ENCODE assay signal across 12 mouse cellular contexts in genomic region chr1:188567486-188567885, GRCm38 (mm10).
"Had no signal": no experiment of that assay in that cellular context is flagged by ENCODE, and none has a peak within 500 bp of the region (broad histone marks: within the 10 kb centered on the region; RNA-seq: fewer than 3 reads in every experiment).

No protein-coding gene starts in this region.

- H3K9ac ChIP-seq: limb, embryonic 12.5 days; liver, embryonic 13.5 days; liver, postnatal 0 days; neural tube, embryonic 12.5 days; stomach, embryonic 15.5 days had no signal

- H3K27ac ChIP-seq: layer of hippocampus, adult 2 months; limb, embryonic 12.5 days; liver, embryonic 13.5 days; neural tube, embryonic 12.5 days; stomach, embryonic 15.5 days had no signal

- H3K27me3 ChIP-seq: limb, embryonic 12.5 days; liver, embryonic 13.5 days; neural tube, embryonic 12.5 days; stomach, embryonic 15.5 days had no signal

- H3K4me1 ChIP-seq: limb, embryonic 12.5 days; liver, embryonic 13.5 days; neural tube, embryonic 12.5 days; stomach, embryonic 15.5 days had no signal

- ATAC-seq: liver, postnatal 0 days had no signal

- H3K9me3 ChIP-seq: limb, embryonic 12.5 days; liver, embryonic 13.5 days; neural tube, embryonic 12.5 days; stomach, embryonic 15.5 days had no signal

- DNase-seq: kidney, postnatal 10 days; kidney, postnatal 4 days; liver; liver, embryonic 13.5 days; liver, postnatal 0 days; lung, postnatal 36 days; right cerebral cortex, postnatal 14 days; thymus, postnatal 36 days had no signal

- H3K36me3 ChIP-seq: limb, embryonic 12.5 days; liver, embryonic 13.5 days; neural tube, embryonic 12.5 days; stomach, embryonic 15.5 days had no signal

- H3K4me2 ChIP-seq: limb, embryonic 12.5 days; liver, embryonic 13.5 days; neural tube, embryonic 12.5 days; stomach, embryonic 15.5 days had no signal

- H3K4me3 ChIP-seq: layer of hippocampus, adult 2 months; limb, embryonic 12.5 days; liver, embryonic 13.5 days; neural tube, embryonic 12.5 days; stomach, embryonic 15.5 days had no signal
